Mouse (Mus musculus): Measurements from ENCODE around the gene Lonrf2. TPM values are rescaled to one million over a fixed set of nuclear protein-coding genes. Genes with fewer than 3 reads are reported as not detected.

Lonrf2 gene
- total RNA-seq (2018; cell fraction: chromatin; rRNA removed): under 1 TPM in 2 of 26 experiments, not detected in 24; 0.10 to 0.22 TPM
- total RNA-seq (2018; cell fraction: cytosol; rRNA removed): under 1 TPM in 5 of 26 experiments, not detected in 21; under 0.01 to 0.05 (median 0.04) TPM
- total RNA-seq (2018; cell fraction: nucleus; rRNA removed): under 1 TPM in 1 of 26 experiments, not detected in 25; 0.20 TPM
- polyA plus RNA-seq (2018): not detected in 3 replicates

DNA sequence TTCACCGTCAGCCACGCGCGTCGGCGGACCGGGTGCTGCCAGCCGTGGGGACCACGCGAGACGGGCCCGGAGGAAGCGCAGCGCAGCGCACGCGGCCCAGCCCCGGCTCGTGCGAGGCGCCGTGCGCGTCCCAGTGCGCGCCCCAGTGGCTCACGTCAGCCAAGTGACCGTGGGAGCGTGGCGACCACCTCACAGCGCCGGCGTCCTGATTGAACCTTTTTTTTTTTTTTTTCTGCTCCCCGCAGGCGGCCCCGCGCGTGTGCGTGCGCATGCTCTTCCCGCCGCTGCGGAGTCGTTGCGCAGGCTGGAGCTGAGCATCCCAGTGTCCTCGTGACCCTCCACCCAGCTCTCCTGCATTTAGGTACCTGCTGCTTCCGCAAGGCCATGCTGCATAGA, at the start of gene Lonrf2:
Gene Lonrf2, minus strand, starts transcription at position 235 of the 396 bp plus-strand sequence.
- WGBS (ENCODE audit: missing documents): 8% methylated on average over 30 of the region's 47 CpGs

DNA sequence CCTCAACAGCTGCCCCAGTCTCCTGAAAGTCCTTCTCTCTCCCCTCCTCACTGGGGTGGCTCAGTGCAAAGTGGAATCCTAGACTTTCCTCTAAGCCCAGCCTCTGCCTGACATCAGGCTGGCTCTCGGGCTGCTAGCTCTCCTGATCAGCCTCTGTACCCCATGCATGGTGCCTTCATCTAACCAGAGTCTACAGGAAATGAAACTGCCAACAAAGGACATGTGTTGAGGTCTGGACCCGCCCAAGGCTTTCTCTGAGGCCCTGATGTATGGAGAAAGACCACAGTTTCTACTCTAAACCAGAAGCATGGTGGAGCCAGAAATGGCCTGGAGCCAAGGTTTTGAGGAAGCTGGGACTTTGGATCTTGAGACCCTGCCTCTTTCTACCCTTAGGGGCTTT, 49.4 kb upstream of the Lonrf2 start:
- H3K79me2 ChIP-seq (ENCODE audit: inconsistent target): no peaks in the 10 kb centered on the region
- no peaks in the 10 kb centered on the region for H3K36me3 ChIP-seq (ENCODE audit: inconsistent target)
- no peak overlapping the region for H3K27ac ChIP-seq
- H3K4me3 ChIP-seq (ENCODE audit: inconsistent target): no peak overlapping the region
- 11% methylated on average over 2 of the region's 2 CpGs for WGBS (ENCODE audit: missing documents)

More for the DNA sequence above, at the start of gene Lonrf2:
- H3K36me3 ChIP-seq (ENCODE audit: inconsistent target): no peaks in the 10 kb centered on the region
- no peaks in the 10 kb centered on the region for H3K79me2 ChIP-seq (ENCODE audit: inconsistent target)
- no peak within 1 kb of the TSS for H3K27ac ChIP-seq
- no peak within 1 kb of the TSS for H3K4me3 ChIP-seq (ENCODE audit: inconsistent target)

DNA sequence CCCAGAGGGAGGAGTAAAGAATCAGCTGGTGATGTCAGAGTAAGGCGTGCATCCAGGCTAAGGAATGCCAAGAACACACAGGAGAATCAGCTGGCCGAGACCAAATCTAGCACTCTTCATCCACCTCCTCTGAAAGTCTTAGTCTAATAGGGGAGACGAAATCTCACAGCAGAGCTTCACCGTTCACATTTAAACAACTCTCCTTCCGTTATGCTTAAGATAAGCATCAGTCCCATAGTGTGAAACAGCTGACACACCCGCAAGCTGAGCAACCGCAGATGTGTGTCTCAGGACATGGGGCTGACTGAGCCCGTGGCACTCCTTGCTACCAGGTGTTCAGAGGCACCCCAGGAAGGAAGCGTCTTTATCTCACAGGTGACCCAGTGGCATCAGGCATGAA, 47.3 kb upstream of the Lonrf2 start:
- H3K4me3 ChIP-seq (ENCODE audit: inconsistent target): no peak overlapping the region
- no peaks in the 10 kb centered on the region for H3K79me2 ChIP-seq (ENCODE audit: inconsistent target)
- H3K36me3 ChIP-seq (ENCODE audit: inconsistent target): no peaks in the 10 kb centered on the region
- 96% methylated on average over 9 of the region's 9 CpGs for WGBS (ENCODE audit: missing documents)
- no peak overlapping the region for H3K27ac ChIP-seq

DNA sequence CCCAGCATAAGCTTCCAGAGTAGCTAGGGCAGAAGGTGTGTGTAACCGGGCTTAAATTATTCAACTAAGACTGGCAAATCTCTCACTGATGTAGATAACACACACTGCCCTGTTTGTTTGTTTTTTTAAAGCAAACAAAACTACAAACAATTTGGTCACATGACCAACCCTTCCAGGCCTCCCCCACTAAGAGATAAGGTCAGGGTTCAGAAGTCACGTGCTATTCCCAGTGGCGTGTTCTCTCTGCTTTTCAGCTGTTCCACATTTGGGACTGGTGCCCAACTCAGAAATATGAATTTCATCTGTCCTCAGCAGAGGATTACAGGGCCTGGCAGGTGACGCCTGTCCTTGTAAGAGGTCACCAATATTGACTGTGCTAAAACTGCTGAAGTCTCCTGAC, 46.2 kb upstream of the Lonrf2 start:
- Histone ChIP-seq H3K36me3 (ENCODE audit: inconsistent target) (no peaks in the 10 kb centered on the region), H3K4me3 (ENCODE audit: inconsistent target) (no peak overlapping the region), H3K79me2 (ENCODE audit: inconsistent target) (no peaks in the 10 kb centered on the region), H3K27ac (no peak overlapping the region)
- 98% methylated on average over 4 of the region's 4 CpGs for WGBS (ENCODE audit: missing documents)

DNA sequence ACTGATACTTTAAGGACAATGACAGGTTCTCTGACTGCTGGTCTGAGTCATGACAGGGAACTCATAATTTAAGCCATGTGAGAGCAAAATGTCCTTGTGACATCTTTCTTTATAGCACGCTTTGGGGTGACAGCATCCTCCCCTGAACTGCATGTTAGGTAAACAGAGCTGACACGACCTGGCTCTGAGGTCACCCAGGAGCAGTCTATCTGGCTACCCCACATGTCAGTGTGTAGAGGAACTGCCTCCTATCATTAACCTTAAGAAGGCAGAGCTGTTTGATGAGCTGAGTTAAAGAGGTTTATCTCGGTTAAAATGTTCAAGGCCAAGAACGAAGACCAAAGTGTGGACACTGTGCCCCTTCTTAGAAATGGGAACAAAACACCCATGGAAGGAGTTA, 44.9 kb upstream of the Lonrf2 start:
- no peaks in the 10 kb centered on the region for H3K79me2 ChIP-seq (ENCODE audit: inconsistent target)
- WGBS (ENCODE audit: missing documents): 88% methylated on average over 4 of the region's 4 CpGs
- no peaks in the 10 kb centered on the region for H3K36me3 ChIP-seq (ENCODE audit: inconsistent target)
- no peak overlapping the region for H3K27ac ChIP-seq
- H3K4me3 ChIP-seq (ENCODE audit: inconsistent target): no peak overlapping the region

DNA sequence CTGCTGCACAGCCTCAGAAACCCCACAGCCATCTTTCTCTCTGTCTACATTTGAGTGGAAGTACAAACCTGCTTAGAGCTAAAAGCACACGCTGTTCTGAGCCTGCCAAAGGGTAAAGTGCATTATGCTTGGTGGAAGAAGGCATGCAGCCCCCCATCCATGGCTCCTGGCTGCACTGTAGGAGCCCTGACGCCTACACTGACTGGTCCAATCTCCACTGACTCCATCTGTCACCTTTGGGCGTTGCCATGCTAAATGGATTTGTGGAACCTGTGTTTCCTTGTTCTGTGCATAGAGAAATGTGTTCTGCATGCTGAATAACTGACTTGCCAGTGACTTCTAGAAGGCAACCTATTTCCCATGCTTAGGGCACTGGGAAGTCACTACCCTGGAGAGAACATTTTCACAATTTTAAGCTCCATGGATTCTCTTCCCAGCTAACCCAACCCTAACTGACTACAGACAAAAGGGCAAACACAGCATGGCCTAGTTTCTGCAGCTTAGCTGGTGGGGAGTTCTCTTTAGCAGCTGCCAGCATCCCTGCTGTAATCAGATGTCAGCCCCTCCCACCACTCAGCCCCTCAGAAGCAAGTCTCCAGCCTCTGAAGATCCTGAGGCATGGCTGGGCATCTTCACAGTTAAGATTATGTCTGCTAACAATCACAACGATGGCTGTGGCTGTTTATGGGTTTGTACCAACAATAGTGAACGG, 40.3 kb upstream of the Lonrf2 start:
- H3K27ac ChIP-seq: no peak overlapping the region

DNA sequence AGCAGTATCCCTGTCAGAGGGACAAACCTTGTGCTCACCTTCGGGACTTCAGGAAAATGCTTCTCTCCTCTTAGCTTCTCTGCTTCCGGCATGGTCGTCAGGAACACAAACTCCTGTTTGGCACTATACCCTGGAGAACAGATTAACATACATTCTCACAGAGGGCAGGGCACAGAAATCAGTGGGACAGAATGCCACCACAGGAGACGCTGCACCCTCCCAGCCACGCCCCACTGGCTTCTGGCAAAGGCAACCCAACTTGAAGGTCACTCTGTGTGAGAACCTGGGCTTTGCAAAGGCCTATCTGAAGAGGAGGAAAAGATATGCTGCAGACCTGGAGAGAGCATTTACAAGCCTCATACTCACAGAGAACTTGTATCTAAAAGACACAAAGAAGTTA, 37.4 kb upstream of the Lonrf2 start:
- 96% methylated on average over 5 of the region's 5 CpGs for WGBS (ENCODE audit: missing documents)
- no peak overlapping the region for H3K27ac ChIP-seq

More for the DNA sequence above, 40.3 kb upstream of the Lonrf2 start:
- Histone ChIP-seq H3K4me3 (ENCODE audit: inconsistent target) (no peak overlapping the region), H3K36me3 (ENCODE audit: inconsistent target) (no peaks in the 10 kb centered on the region), H3K79me2 (ENCODE audit: inconsistent target) (no peaks in the 10 kb centered on the region)
- WGBS (ENCODE audit: missing documents): 87% methylated on average over 5 of the region's 5 CpGs

DNA sequence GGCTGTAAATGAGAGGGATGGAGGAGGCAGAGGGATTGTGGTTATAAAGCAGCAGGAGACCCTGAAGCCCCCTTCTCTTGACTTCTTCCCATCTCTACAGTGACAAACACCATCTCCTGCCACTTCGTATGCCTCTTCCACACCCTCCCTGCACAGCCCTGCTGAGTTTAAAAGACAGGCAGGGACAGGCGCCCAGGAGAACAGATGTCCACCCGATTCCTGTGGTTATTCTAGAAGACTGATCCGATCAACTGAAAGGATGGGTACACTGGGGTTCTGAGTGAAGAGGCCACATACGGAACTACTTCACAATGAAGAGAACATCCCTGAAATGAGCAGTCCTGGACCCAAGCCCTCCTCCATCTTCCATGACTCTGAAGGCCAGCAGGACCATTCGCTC, 35.3 kb upstream of the Lonrf2 start:
- Histone ChIP-seq H3K4me3 (ENCODE audit: inconsistent target) (no peak overlapping the region), H3K27ac (no peak overlapping the region), H3K79me2 (ENCODE audit: inconsistent target) (no peaks in the 10 kb centered on the region), H3K36me3 (ENCODE audit: inconsistent target) (no peaks in the 10 kb centered on the region)
- 97% methylated on average over 6 of the region's 6 CpGs for WGBS (ENCODE audit: missing documents)

More for the DNA sequence above, 37.4 kb upstream of the Lonrf2 start:
- H3K79me2 ChIP-seq (ENCODE audit: inconsistent target): no peaks in the 10 kb centered on the region
- H3K36me3 ChIP-seq (ENCODE audit: inconsistent target): no peaks in the 10 kb centered on the region
- no peak overlapping the region for H3K4me3 ChIP-seq (ENCODE audit: inconsistent target)

DNA sequence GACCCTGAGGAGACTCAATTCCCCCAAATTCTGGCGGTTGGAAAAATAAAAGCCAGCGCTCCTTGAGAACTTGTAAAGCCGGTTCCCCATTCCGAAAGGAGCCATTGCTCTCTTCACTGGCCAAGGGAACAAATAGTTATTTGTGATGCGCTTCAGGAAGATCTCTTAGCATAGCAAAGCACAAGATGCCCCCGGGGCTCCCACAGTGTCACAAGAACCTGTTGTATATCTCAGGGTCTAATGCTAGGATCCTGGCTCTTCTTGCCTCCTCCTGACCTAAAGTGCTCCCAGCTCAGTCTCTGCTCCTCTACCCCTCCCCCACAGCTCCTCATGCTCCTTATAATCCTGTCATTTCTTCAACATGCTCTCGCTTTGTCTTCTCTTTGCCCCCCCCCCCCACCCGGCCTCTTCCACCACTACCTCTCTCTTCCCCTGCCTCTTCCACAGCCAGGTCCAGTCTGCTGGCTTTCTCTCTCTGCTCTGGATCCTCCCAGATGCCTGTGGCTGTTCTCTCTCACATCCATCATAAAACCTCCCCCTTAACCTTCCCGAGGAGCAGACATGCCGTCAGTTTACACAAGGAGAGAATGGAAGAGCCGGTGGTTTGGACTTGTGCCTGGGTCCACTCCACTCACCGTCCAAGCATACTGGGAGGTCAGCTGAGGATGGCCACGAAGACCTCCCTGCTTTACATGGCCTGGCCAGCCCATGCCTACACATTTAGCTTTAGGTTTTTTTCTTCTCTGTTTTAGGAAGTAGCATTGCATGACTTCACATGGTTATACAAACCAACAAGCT, 33.1 kb upstream of the Lonrf2 start:
- H3K4me3 ChIP-seq (ENCODE audit: inconsistent target): no peak overlapping the region
- WGBS (ENCODE audit: missing documents): 89% methylated on average over 11 of the region's 13 CpGs
- no peak overlapping the region for H3K27ac ChIP-seq
- H3K36me3 ChIP-seq (ENCODE audit: inconsistent target): no peaks in the 10 kb centered on the region
- H3K79me2 ChIP-seq (ENCODE audit: inconsistent target): no peaks in the 10 kb centered on the region

DNA sequence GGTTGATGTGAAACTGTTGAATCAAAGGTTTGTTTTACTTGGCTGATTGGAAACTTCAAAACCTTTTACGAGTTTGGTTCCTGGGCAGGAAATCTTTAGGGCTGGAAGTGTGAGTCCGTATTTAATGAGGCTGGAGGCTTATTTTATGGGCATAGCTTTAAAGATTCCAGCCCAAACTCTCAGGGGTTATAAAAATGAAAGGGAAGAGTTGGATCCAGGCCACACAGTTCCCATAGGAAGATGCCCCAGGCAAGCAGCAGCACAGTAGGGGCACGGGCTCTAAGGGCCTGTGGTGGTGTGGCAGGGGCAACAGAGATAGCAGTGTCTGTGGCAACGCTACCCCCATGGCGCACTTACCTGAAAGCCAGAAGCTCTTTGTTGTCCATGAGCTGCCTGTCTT, 29.7 kb upstream of the Lonrf2 start:
- no peaks in the 10 kb centered on the region for H3K36me3 ChIP-seq (ENCODE audit: inconsistent target)
- H3K79me2 ChIP-seq (ENCODE audit: inconsistent target): no peaks in the 10 kb centered on the region
- H3K27ac ChIP-seq: no peak overlapping the region
- 91% methylated on average over 5 of the region's 5 CpGs for WGBS (ENCODE audit: missing documents)
- no peak overlapping the region for H3K4me3 ChIP-seq (ENCODE audit: inconsistent target)

DNA sequence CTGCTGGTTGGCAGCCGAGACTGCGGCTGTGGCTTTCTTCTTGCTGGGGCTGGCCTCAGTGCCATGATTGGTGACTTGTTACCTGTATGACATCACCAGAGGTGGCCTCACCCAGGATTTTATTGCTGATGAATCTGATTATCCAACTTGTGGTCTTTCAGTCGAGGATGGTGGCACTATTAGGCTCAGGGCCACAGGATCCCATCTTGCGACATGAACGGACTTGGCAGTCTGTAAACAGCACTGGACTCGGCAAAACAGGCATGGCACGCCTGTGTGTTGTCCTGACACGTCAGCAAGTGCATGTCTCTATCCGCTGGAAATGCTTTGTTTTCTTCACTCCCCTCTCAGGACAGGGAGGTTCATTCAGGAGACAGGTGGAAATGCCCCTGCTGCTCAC, 27.8 kb upstream of the Lonrf2 start:
- no peak overlapping the region for H3K4me3 ChIP-seq (ENCODE audit: inconsistent target)
- WGBS (ENCODE audit: missing documents): 87% methylated on average over 9 of the region's 9 CpGs
- no peak overlapping the region for H3K27ac ChIP-seq
- H3K79me2 ChIP-seq (ENCODE audit: inconsistent target): no peaks in the 10 kb centered on the region
- no peaks in the 10 kb centered on the region for H3K36me3 ChIP-seq (ENCODE audit: inconsistent target)

DNA sequence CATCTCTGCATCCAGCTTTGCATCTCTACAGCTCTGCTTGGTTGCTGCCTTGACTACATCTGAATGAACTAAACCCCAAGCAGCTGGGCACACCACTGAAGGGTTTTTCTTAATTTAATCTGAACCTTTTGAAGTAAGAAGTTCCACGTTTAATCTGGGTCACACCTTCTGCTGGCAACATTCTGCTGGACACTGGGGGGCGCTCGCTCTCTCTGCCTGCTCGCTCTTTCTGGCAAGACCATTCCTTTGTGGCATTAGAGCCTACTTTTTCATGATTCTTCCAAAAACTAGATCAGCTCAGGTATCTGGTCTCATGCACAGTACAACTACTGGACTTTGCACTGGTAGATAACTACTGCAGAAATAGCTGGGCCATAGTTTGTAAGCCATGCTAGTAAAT, 25.7 kb upstream of the Lonrf2 start:
- Histone ChIP-seq H3K27ac (no peak overlapping the region), H3K79me2 (ENCODE audit: inconsistent target) (no peaks in the 10 kb centered on the region), H3K4me3 (ENCODE audit: inconsistent target) (no peak overlapping the region), H3K36me3 (ENCODE audit: inconsistent target) (no peaks in the 10 kb centered on the region)
- 56% methylated on average over 4 of the region's 4 CpGs for WGBS (ENCODE audit: missing documents)

DNA sequence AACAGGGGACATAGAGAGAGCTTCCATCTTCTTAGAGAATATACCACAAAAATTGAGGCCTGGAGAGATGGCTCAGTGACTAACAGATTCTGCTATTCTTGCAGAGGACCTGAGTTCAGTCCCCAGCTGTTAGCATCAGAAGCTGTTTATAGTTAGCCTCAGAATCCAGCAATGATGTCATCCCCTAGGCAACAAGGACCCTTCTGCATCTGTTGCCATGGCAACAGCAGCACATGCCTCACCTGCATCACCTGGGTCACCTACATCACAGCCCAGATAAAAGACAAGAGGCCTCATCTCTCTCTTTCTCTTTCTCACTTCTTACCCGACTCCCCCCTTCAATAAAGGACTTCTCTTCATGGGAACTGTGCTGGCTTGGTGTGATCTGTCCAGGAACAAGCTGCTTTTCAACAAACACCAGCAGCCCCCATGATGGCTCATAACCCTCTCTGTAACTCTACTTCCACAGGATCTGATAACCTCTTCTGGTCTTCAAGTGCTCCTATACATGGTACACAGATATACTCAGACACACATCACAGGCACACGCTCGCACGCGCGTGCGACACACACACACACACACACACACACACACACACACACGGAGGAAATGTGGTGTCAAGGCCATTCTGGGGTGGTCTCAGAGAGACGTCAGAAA, 24.5 kb upstream of the Lonrf2 start:
- Histone ChIP-seq H3K36me3 (ENCODE audit: inconsistent target) (no peaks in the 10 kb centered on the region), H3K4me3 (ENCODE audit: inconsistent target) (no peak overlapping the region), H3K79me2 (ENCODE audit: inconsistent target) (no peaks in the 10 kb centered on the region), H3K27ac (no peak overlapping the region)
- 86% methylated on average over 9 of the region's 9 CpGs for WGBS (ENCODE audit: missing documents)

DNA sequence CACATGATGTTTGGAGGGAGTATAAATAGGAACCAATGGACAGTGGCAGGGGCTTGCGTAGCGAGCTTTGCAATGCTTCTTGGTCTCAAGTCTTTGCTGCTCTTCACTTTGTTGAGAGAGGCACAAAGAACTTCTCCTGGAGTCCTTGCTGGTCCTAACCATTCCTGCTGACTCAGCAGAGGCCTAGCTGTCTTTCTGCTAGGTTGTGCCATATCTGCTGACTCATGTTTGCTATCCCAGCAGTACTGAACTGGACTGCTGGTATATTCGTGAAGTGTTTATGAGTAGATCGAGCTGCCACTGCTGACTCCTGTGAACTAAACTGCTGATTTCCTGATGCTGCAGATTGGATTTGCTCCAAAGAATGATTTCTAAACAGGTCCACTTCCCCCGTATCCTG, 23.7 kb upstream of the Lonrf2 start:
- Histone ChIP-seq H3K4me3 (ENCODE audit: inconsistent target) (no peak overlapping the region), H3K36me3 (ENCODE audit: inconsistent target) (no peaks in the 10 kb centered on the region), H3K79me2 (ENCODE audit: inconsistent target) (no peaks in the 10 kb centered on the region), H3K27ac (no peak overlapping the region)
- 69% methylated on average over 5 of the region's 5 CpGs for WGBS (ENCODE audit: missing documents)

DNA sequence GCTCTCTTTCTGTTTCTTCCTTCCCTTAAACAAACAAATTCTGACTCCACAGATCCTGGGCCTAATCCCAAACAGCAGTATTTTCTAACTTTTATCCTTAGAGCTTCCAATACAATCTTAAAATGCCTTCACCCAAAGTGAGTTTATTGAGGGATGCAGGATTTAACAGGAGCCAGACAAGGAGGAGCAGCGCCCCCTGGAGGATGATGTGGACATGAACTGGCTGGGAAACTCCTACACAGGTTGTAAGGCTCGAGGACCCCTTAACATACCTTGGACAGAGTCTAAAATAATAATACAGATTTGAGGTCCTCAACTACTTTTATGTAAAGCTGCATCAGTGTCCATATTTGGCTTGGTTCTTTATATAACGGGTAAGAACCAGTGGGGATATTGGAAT, 19.7 kb upstream of the Lonrf2 start:
- no peak overlapping the region for H3K4me3 ChIP-seq (ENCODE audit: inconsistent target)
- no peaks in the 10 kb centered on the region for H3K79me2 ChIP-seq (ENCODE audit: inconsistent target)
- no peaks in the 10 kb centered on the region for H3K36me3 ChIP-seq (ENCODE audit: inconsistent target)
- 21% methylated on average over 3 of the region's 3 CpGs for WGBS (ENCODE audit: missing documents)
- H3K27ac ChIP-seq: no peak overlapping the region
